Mouse (Mus musculus) intestine, embryonic 16.5 days (tissue): Measurements from ENCODE around the gene Skap1. TPM values are rescaled to one million over a fixed set of nuclear protein-coding genes. Genes with fewer than 3 reads are reported as not detected.
A peak's percentile ranks its signal among the peaks of the same experiment; 100 is the strongest.

Experiments
- ATAC-seq: fragments of 200-750 bp; cut with Nextera tagmentation; 2 replicates; pipeline ENCODE4 v1.8.0; 2017; ENCODE audit warnings: moderate TSS enrichment, moderate library complexity
- H3K27ac ChIP-seq: fragments of 300-500 bp; sonication (generic); 2 replicates; pipeline ENCODE4 v1.5.1; 2014; ENCODE audit warnings: mild to moderate bottlenecking, low read length
- H3K27me3 ChIP-seq: fragments of 300-500 bp; sonication (generic); replicated peaks from 2 replicates; pipeline ENCODE4 v1.6.1; 2014; ENCODE audit warnings: low read length, control low read depth, mixed read lengths; ENCODE audit not compliant: control insufficient read depth, insufficient read depth
- H3K36me3 ChIP-seq: fragments of 300-500 bp; sonication (generic); 2 replicates; pipeline ENCODE4 v1.6.1; 2014; ENCODE audit warnings: low read length, control low read depth; ENCODE audit not compliant: control insufficient read depth, insufficient read depth
- H3K4me1 ChIP-seq: fragments of 300-500 bp; sonication (generic); 2 replicates; pipeline ENCODE4 v1.6.1; 2014; ENCODE audit warnings: low read length, control low read depth, mixed read lengths; ENCODE audit not compliant: control insufficient read depth, insufficient read depth
- H3K4me2 ChIP-seq: fragments of 300-500 bp; sonication (generic); 2 replicates; pipeline ENCODE4 v1.6.1; 2014; ENCODE audit warnings: low read depth, low read length, control low read depth
- H3K4me3 ChIP-seq: fragments of 300-500 bp; sonication (generic); 2 replicates; pipeline ENCODE4 v1.5.1; 2014; ENCODE audit warnings: mild to moderate bottlenecking, low read length
- H3K9ac ChIP-seq: fragments of 300-500 bp; sonication (generic); 2 replicates; pipeline ENCODE4 v1.6.1; 2014; ENCODE audit warnings: low read depth, low read length
- H3K9me3 ChIP-seq: fragments of 300-500 bp; sonication (generic); 2 replicates; pipeline ENCODE4 v1.6.1; 2016; ENCODE audit warnings: low read length, control low read depth; ENCODE audit not compliant: control insufficient read depth
- WGBS: fragments of 180-500 bp; shearing (Covaris S2); extraction: QIAGEN DNeasy Blood & Tissue Kit; methylation state at CpG from one replicate; pipeline ENCODE4 v1.1.7; 2014; 5-methylcytosine and 5-hydroxymethylcytosine counted together
- polyA plus RNA-seq: library from polyadenylated mRNA; unstranded; fragments of >200 nt; fragmentation: Nextera tagmentation; extraction: Ambion mirVana; gene quantifications from 2 replicates; pipeline ENCODE4 v1.2.1, GENCODE M21; 2015

The Skap1 gene
- polyA plus RNA-seq, 1 experiment from 2014 or later: 0.88 TPM

GRCm38 (mm10) chr11:96645538-96646037, 181.2 kb downstream of the Skap1 start:
- peak; percentile 17; the same call in 1 of the 2 replicates for ATAC-seq

GRCm38 (mm10) chr11:96651848-96652247, 187.5 kb downstream of the Skap1 start:
- H3K4me1 ChIP-seq: no peaks in the 10 kb centered on the region
- no peak overlapping the region for H3K4me3 ChIP-seq
- H3K27me3 ChIP-seq: no peaks in the 10 kb centered on the region
- 86% methylated on average over 9 of the region's 9 CpGs for WGBS
- H3K4me2 ChIP-seq: no peak overlapping the region
- H3K9ac ChIP-seq: no peak overlapping the region
- no peak overlapping the region for H3K27ac ChIP-seq
- no peaks in the 10 kb centered on the region for H3K36me3 ChIP-seq
- no peaks in the 10 kb centered on the region for H3K9me3 ChIP-seq
- ATAC-seq: no peak

More at GRCm38 (mm10) chr11:96645538-96646037, 181.2 kb downstream of the Skap1 start:
- H3K9me3 ChIP-seq: no peaks in the 10 kb centered on the region
- no peak overlapping the region for H3K9ac ChIP-seq
- H3K4me1 ChIP-seq: peaks cover 12% of the 10 kb centered on the region; the same call in 1 of the 2 replicates
- no peak overlapping the region for H3K4me3 ChIP-seq
- WGBS: 46% methylated on average over 10 of the region's 10 CpGs
- no peak overlapping the region for H3K4me2 ChIP-seq
- H3K27me3 ChIP-seq: no peaks in the 10 kb centered on the region
- 0 out of 2 replicates have a peak overlapping the region, but pooled peaks have one; percentile 6 for H3K27ac ChIP-seq
- H3K36me3 ChIP-seq: no peaks in the 10 kb centered on the region

- Histone ChIP-seq H3K9me3 (no peaks in the 10 kb centered on the region), H3K36me3 (no peaks in the 10 kb centered on the region), H3K4me2 (no peak overlapping the region), H3K4me3 (no peak overlapping the region), H3K4me1 (no peaks in the 10 kb centered on the region), H3K27me3 (no peaks in the 10 kb centered on the region), H3K9ac (no peak overlapping the region), H3K27ac (no peak overlapping the region)
- WGBS: 88% methylated on average over 8 of the region's 8 CpGs
- ATAC-seq: no peak
Measured at GRCm38 (mm10) chr11:96653867-96654266, 189.5 kb downstream of the Skap1 start.

GRCm38 (mm10) chr11:96658420-96658819, 194.0 kb downstream of the Skap1 start:
- H3K27me3 ChIP-seq: no peaks in the 10 kb centered on the region
- no peak overlapping the region for H3K4me2 ChIP-seq
- no peaks in the 10 kb centered on the region for H3K9me3 ChIP-seq
- no peaks in the 10 kb centered on the region for H3K4me1 ChIP-seq
- H3K36me3 ChIP-seq: no peaks in the 10 kb centered on the region
- H3K4me3 ChIP-seq: no peak overlapping the region
- no peak overlapping the region for H3K9ac ChIP-seq
- H3K27ac ChIP-seq: no peak overlapping the region
- ATAC-seq: no peak
- WGBS: 88% methylated on average over 1 of the region's 1 CpGs

GRCm38 (mm10) chr11:96666924-96667323, 202.5 kb downstream of the Skap1 start:
- no peak overlapping the region for H3K27ac ChIP-seq
- H3K4me2 ChIP-seq: no peak overlapping the region
- WGBS: 79% methylated on average over 3 of the region's 3 CpGs
- no peak for ATAC-seq
- no peak overlapping the region for H3K9ac ChIP-seq
- H3K9me3 ChIP-seq: no peaks in the 10 kb centered on the region
- H3K36me3 ChIP-seq: no peaks in the 10 kb centered on the region
- no peaks in the 10 kb centered on the region; the same call in 1 of the 2 replicates for H3K27me3 ChIP-seq
- no peaks in the 10 kb centered on the region for H3K4me1 ChIP-seq
- H3K4me3 ChIP-seq: no peak overlapping the region

- 76% methylated on average over 7 of the region's 7 CpGs for WGBS
- H3K4me1 ChIP-seq: no peaks in the 10 kb centered on the region
- no peak overlapping the region for H3K9ac ChIP-seq
- H3K27me3 ChIP-seq: no peaks in the 10 kb centered on the region; the same call in 1 of the 2 replicates
- H3K27ac ChIP-seq: no peak overlapping the region
- ATAC-seq: no peak
- H3K4me2 ChIP-seq: no peak overlapping the region
- no peaks in the 10 kb centered on the region for H3K36me3 ChIP-seq
- no peak overlapping the region for H3K4me3 ChIP-seq
- no peaks in the 10 kb centered on the region for H3K9me3 ChIP-seq
Measured at GRCm38 (mm10) chr11:96668367-96668766, 204.0 kb downstream of the Skap1 start.

- Histone ChIP-seq H3K4me1 (peaks cover 4% of the 10 kb centered on the region; the same call in 1 of the 2 replicates), H3K4me2 (peak overlapping the region; percentile 36), H3K9me3 (no peaks in the 10 kb centered on the region), H3K27ac (no peak overlapping the region), H3K9ac (no peak overlapping the region), H3K4me3 (peak overlapping the region; percentile 19), H3K36me3 (no peaks in the 10 kb centered on the region), H3K27me3 (no peaks in the 10 kb centered on the region)
- WGBS: 8% methylated on average over 6 of the region's 6 CpGs
- peak; percentile 84 for ATAC-seq
Measured at GRCm38 (mm10) chr11:96673792-96674191, 209.4 kb downstream of the Skap1 start.

GRCm38 (mm10) chr11:96674786-96675365, 210.5 kb downstream of the Skap1 start:
- Histone ChIP-seq H3K9ac (no peak overlapping the region), H3K4me3 (no peak overlapping the region), H3K36me3 (no peaks in the 10 kb centered on the region), H3K4me2 (no peak overlapping the region), H3K27ac (no peak overlapping the region), H3K27me3 (no peaks in the 10 kb centered on the region), H3K9me3 (no peaks in the 10 kb centered on the region), H3K4me1 (peaks cover 4% of the 10 kb centered on the region; the same call in 1 of the 2 replicates)
- ATAC-seq: no peak
- WGBS: 13% methylated on average over 8 of the region's 8 CpGs

GRCm38 (mm10) chr11:96678026-96678425, 213.6 kb downstream of the Skap1 start:
- no peak overlapping the region for H3K4me2 ChIP-seq
- 80% methylated on average over 13 of the region's 13 CpGs for WGBS
- no peaks in the 10 kb centered on the region for H3K36me3 ChIP-seq
- H3K9ac ChIP-seq: no peak overlapping the region
- no peak overlapping the region for H3K4me3 ChIP-seq
- no peaks in the 10 kb centered on the region for H3K9me3 ChIP-seq
- peaks cover 4% of the 10 kb centered on the region; the same call in 1 of the 2 replicates for H3K4me1 ChIP-seq
- no peak overlapping the region for H3K27ac ChIP-seq
- H3K27me3 ChIP-seq: no peaks in the 10 kb centered on the region
- no peak for ATAC-seq
